ENCODE assay signal across 8 mouse cellular contexts in the genomic region with DNA sequence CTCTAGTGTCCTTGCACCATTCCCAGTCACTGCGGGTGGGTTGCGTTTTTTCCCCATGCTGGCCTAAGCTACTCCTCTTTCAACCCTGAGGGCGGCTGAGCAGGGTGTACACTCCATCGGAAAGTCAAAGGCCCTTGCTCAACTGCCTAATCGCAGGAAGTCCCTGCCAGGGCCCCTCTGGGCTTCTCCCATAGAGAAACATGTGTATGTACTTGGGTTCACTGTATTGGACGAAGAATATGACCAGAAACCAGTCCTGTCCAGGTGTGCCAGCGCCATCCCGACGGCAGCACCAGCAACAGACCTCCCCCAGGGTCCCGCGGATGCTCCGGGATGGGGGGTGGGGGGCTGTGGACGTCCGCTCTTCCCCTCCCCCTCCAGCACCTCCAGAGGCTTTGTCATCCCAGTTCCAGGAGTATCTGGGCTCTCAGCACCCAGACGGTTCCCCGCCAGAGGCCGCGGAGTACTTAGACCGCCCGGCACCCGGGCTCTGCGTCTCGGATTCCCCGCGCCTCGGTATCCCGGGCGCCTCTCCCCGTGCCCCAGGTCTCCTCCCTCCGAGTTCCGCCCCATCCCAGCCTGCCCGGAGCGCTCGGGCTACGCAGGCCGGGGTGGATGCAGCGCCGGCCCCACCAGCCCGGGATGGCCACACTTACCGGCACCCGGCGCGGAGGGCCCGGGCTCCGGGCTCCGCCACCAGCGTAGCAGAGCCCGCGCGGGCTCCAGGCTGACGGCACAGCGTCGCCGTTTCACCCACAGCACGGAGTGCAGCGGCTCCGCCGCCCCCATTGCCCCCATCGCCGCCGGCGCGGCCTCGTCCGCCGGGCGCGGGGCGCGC. TPM values are rescaled to one million over a fixed set of nuclear protein-coding genes. Genes with fewer than 3 reads are reported as not detected.
A peak's percentile ranks its signal among the peaks of the same experiment; 100 is the strongest.
DNase-seq lines count a peak whose midpoint lies in the region; ATAC-seq lines count a peak whose summit lies in the region.

No protein-coding gene starts in this region.

- H3K4me1 ChIP-seq in erythroblast, embryonic 14.5 days (ENCODE audit: control insufficient read depth): peaks cover 13% of the 10 kb centered on the region
- peaks cover 58% of the 10 kb centered on the region for H3K4me1 ChIP-seq in heart, embryonic 12.5 days (replicated peaks)

- H3K9me3 ChIP-seq in erythroblast, embryonic 14.5 days (ENCODE audit: control insufficient read depth, low read length): no peaks in the 10 kb centered on the region
- no peaks in the 10 kb centered on the region for H3K9me3 ChIP-seq in heart, embryonic 12.5 days (replicated peaks)

- peaks cover 40% of the 10 kb centered on the region for H3K27me3 ChIP-seq in erythroblast, embryonic 14.5 days (ENCODE audit: control insufficient read depth)
- H3K27me3 ChIP-seq in heart, embryonic 12.5 days (replicated peaks): no peaks in the 10 kb centered on the region

- peak overlapping the region; percentile 59 for H3K4me3 ChIP-seq in erythroblast, embryonic 14.5 days (replicated peaks)
- peak overlapping the region; percentile 74 for H3K4me3 ChIP-seq in heart, embryonic 12.5 days

- under 1% methylated on average over 70 of the region's 70 CpGs for WGBS in heart, embryonic 12.5 days

- peak overlapping the region; percentile 75 for H3K4me2 ChIP-seq in heart, embryonic 12.5 days

- peak overlapping the region; percentile 93 for H3K9ac ChIP-seq in heart, embryonic 12.5 days

- H3K36me3 ChIP-seq in erythroblast, embryonic 14.5 days (ENCODE audit: control insufficient read depth): no peaks in the 10 kb centered on the region
- H3K36me3 ChIP-seq in heart, embryonic 12.5 days: no peaks in the 10 kb centered on the region

- DNase-seq in NIH3T3 (ENCODE audit: low read depth): peak; percentile 64
- DNase-seq in embryo, embryonic 9.5 days (ENCODE audit: extremely low spot score): peak; percentile 56
- peak; percentile 61 for DNase-seq in kidney, postnatal 14 days
- DNase-seq in lung, postnatal 4 days: peak; percentile 66
- peak; percentile 46 for DNase-seq in right cerebral cortex, postnatal 4 days

- no peak for ATAC-seq in erythroblast, adult 5-6 weeks (replicated peaks; ENCODE audit: low FRiP score, poor library complexity, severe bottlenecking)
- peak; percentile 31 for ATAC-seq in heart, embryonic 12.5 days (ENCODE audit: insufficient number of reproducible peaks, low FRiP score)

- peak overlapping the region; percentile 88 for H3K27ac ChIP-seq in heart, embryonic 12.5 days (ENCODE audit: poor library complexity, severe bottlenecking)

RNA-seq across cellular contexts. Expression of a gene that starts 0.9 kb away (rescaled TPM):
- polyA plus RNA-seq in erythroblast, embryonic 14.5 days (2012): 0.02 and 0.06 TPM in 2 replicates
- 7.1 and 7.9 TPM in 2 replicates for total RNA-seq in erythroblast, adult 5-6 weeks (2015; ENCODE audit: low replicate concordance)
- total RNA-seq in erythroblast, adult 5-6 weeks (2017; ENCODE audit: low replicate concordance): 7.9 and 9.8 TPM in 2 replicates
- 15.3 and 16.3 TPM in 2 replicates for polyA plus RNA-seq in heart, embryonic 12.5 days (2016; fragmentation: Nextera tagmentation; extraction: Ambion mirVana)

RNA-seq across cellular contexts. Expression of a gene that starts 29.2 kb away (rescaled TPM):
- 0.92 and 1.2 TPM in 2 replicates for polyA plus RNA-seq in erythroblast, embryonic 14.5 days (2012)
- 2.5 and 3.5 TPM in 2 replicates for total RNA-seq in erythroblast, adult 5-6 weeks (2015; ENCODE audit: low replicate concordance)
- 7.4 and 7.8 TPM in 2 replicates for total RNA-seq in erythroblast, adult 5-6 weeks (2017; ENCODE audit: low replicate concordance)
- polyA plus RNA-seq in heart, embryonic 12.5 days (2016; fragmentation: Nextera tagmentation; extraction: Ambion mirVana): 10.3 and 10.7 TPM in 2 replicates

Comparison
In these comparisons a context has a peak if more than half of its experiments do, and no peak if none do; other contexts are left out.
1. RNA of a gene that starts 0.9 kb away (polyA plus RNA-seq): 15.3 to 16.3 TPM in heart, embryonic 12.5 days; 0.02 to 0.06 TPM in erythroblast, embryonic 14.5 days; every median in the first group is over 10 times any median in the second.
2. Peak in every context shown above with its lines, with median percentiles within 50 percentile points of each other: DNase-seq.